Mouse (Mus musculus) small intestine, adult 2 months (tissue): ENCODE measurements around the gene Phyh.

Source experiments
- CTCF ChIP-seq: fragments of 200-500 bp; IDR thresholded peaks from 2 replicates; pipeline ENCODE4 v1.5.1; 2012; ENCODE audit warnings: low read depth, mild to moderate bottlenecking, control low read depth, inconsistent platforms, low read length, moderate library complexity, mixed read lengths; ENCODE audit not compliant: insufficient replicate concordance, insufficient read length; ENCODE audit errors: extremely low read depth
- POLR2A ChIP-seq: fragments of 200-500 bp; IDR thresholded peaks from 2 replicates; pipeline ENCODE4 v1.6.1; 2012; ENCODE audit warnings: low read depth, mild to moderate bottlenecking, control low read depth, inconsistent platforms, low read length, moderate library complexity

- TF ChIP-seq CTCF (no peak), POLR2A (peak; percentile 42; the same call in 1 of the 2 replicates)
Observed at GRCm38 (mm10) chr2:4881350-4882248, 37.2 kb upstream of the Phyh start, which contains the start of gene Sephs1.
